Mouse (Mus musculus) lung, embryonic 16.5 days (tissue): ENCODE results near the gene Mia. TPM values are rescaled to one million over a fixed set of nuclear protein-coding genes. Genes with fewer than 3 reads are reported as not detected.
A peak's percentile ranks its signal among the peaks of the same experiment; 100 is the strongest.

ENCODE experiments used
- ATAC-seq: fragments of 200-750 bp; cut with Nextera tagmentation; 2 replicates; pipeline ENCODE4 v1.8.0; 2017; ENCODE audit warnings: low read depth, mild to moderate bottlenecking, moderate library complexity
- H3K27ac ChIP-seq: fragments of 300-500 bp; sonication (generic); 2 replicates; pipeline ENCODE4 v1.5.1; 2014; ENCODE audit warnings: mild to moderate bottlenecking, control low read depth, low read length
- H3K27me3 ChIP-seq: fragments of 300-500 bp; sonication (generic); 2 replicates; pipeline ENCODE4 v1.6.1; 2014; ENCODE audit warnings: low read depth, low read length, mixed read lengths; ENCODE audit not compliant: control insufficient read depth, insufficient read depth
- H3K36me3 ChIP-seq: fragments of 300-500 bp; sonication (generic); 2 replicates; pipeline ENCODE4 v1.6.1; 2014; ENCODE audit warnings: low read length; ENCODE audit not compliant: control insufficient read depth, insufficient read depth
- H3K4me1 ChIP-seq: fragments of 300-500 bp; sonication (generic); replicated peaks from 2 replicates; pipeline ENCODE4 v1.6.1; 2014; ENCODE audit warnings: low read length, mixed read lengths; ENCODE audit not compliant: control insufficient read depth, insufficient read depth
- H3K4me2 ChIP-seq: fragments of 300-500 bp; sonication (generic); 2 replicates; pipeline ENCODE4 v1.6.1; 2014; ENCODE audit warnings: low read depth, low read length, control low read depth
- H3K4me3 ChIP-seq: fragments of 300-500 bp; sonication (generic); 2 replicates; pipeline ENCODE4 v1.5.1; 2014; ENCODE audit warnings: mild to moderate bottlenecking, low read length, control low read depth
- H3K9ac ChIP-seq: fragments of 300-500 bp; sonication (generic); 2 replicates; pipeline ENCODE4 v1.6.1; 2014; ENCODE audit warnings: low read length, control low read depth
- H3K9me3 ChIP-seq: fragments of 300-500 bp; sonication (generic); 2 replicates; pipeline ENCODE4 v1.6.1; 2016; ENCODE audit warnings: low read length; ENCODE audit not compliant: control insufficient read depth
- WGBS: fragments of 180-500 bp; shearing (Covaris S2); extraction: QIAGEN DNeasy Blood & Tissue Kit; methylation state at CpG from one replicate; pipeline ENCODE4 v1.1.7; 2014; 5-methylcytosine and 5-hydroxymethylcytosine counted together
- polyA plus RNA-seq: library from polyadenylated mRNA; unstranded; fragments of >200 nt; fragmentation: Nextera tagmentation; extraction: Ambion mirVana; gene quantifications from 2 replicates; pipeline ENCODE4 v1.2.1, GENCODE M21; 2015

Mia gene
- polyA plus RNA-seq, 1 experiment from 2014 or later = 170 TPM

GRCm38 (mm10) chr7:27177942-27178323 lies 3.0 kb downstream of the Mia start:
- H3K27ac ChIP-seq = peak overlapping the region; percentile 98
- peak overlapping the region; percentile 64 for H3K9ac ChIP-seq
- no peak for ATAC-seq
- peak overlapping the region; percentile 70 for H3K4me2 ChIP-seq
- no peaks in the 10 kb centered on the region for H3K9me3 ChIP-seq
- H3K4me3 ChIP-seq = peak overlapping the region; percentile 75
- peaks cover 11% of the 10 kb centered on the region; the same call in 1 of the 2 replicates for H3K36me3 ChIP-seq
- H3K27me3 ChIP-seq = no peaks in the 10 kb centered on the region
- WGBS = 15% methylated on average over 4 of the region's 4 CpGs
- peaks cover 17% of the 10 kb centered on the region for H3K4me1 ChIP-seq

- no peak overlapping the region for H3K4me2 ChIP-seq
- no peak overlapping the region for H3K27ac ChIP-seq
- H3K4me3 ChIP-seq = no peak overlapping the region
- H3K9me3 ChIP-seq = no peaks in the 10 kb centered on the region
- H3K4me1 ChIP-seq = peaks cover 13% of the 10 kb centered on the region
- WGBS = 90% methylated on average over 7 of the region's 7 CpGs
- no peaks in the 10 kb centered on the region for H3K27me3 ChIP-seq
- H3K9ac ChIP-seq = no peak overlapping the region
- ATAC-seq = no peak
- peaks cover 26% of the 10 kb centered on the region for H3K36me3 ChIP-seq
Measured at GRCm38 (mm10) chr7:27174896-27175295, 6.1 kb downstream of the Mia start.

- Histone ChIP-seq H3K27ac (no peak overlapping the region), H3K4me3 (no peak overlapping the region), H3K36me3 (peaks cover 26% of the 10 kb centered on the region), H3K27me3 (no peaks in the 10 kb centered on the region), H3K9me3 (no peaks in the 10 kb centered on the region), H3K4me1 (peaks cover 9% of the 10 kb centered on the region; the same call in 1 of the 2 replicates), H3K4me2 (no peak overlapping the region), H3K9ac (no peak overlapping the region)
- 95% methylated on average over 15 of the region's 15 CpGs for WGBS
- ATAC-seq = no peak
Measured at GRCm38 (mm10) chr7:27174496-27174895, 6.5 kb downstream of the Mia start.

GRCm38 (mm10) chr7:27170981-27171380 lies 10.0 kb downstream of the Mia start:
- H3K9ac ChIP-seq = no peak overlapping the region

GRCm38 (mm10) chr7:27168371-27168770 lies 12.6 kb downstream of the Mia start:
- peaks cover 27% of the 10 kb centered on the region for H3K36me3 ChIP-seq
- no peak for ATAC-seq
- no peak overlapping the region for H3K27ac ChIP-seq
- no peaks in the 10 kb centered on the region for H3K27me3 ChIP-seq
- H3K9me3 ChIP-seq = no peaks in the 10 kb centered on the region
- H3K4me3 ChIP-seq = no peak overlapping the region
- no peak overlapping the region for H3K4me2 ChIP-seq
- 83% methylated on average over 5 of the region's 5 CpGs for WGBS
- H3K4me1 ChIP-seq = peaks cover 31% of the 10 kb centered on the region
- no peak overlapping the region for H3K9ac ChIP-seq

More at GRCm38 (mm10) chr7:27170981-27171380, 10.0 kb downstream of the Mia start:
- Histone ChIP-seq H3K9me3 (no peaks in the 10 kb centered on the region), H3K4me3 (no peak overlapping the region), H3K4me1 (peaks cover 9% of the 10 kb centered on the region), H3K27me3 (no peaks in the 10 kb centered on the region), H3K36me3 (peaks cover 26% of the 10 kb centered on the region), H3K27ac (no peak overlapping the region), H3K4me2 (no peak overlapping the region)
- no peak for ATAC-seq
- 87% methylated on average over 3 of the region's 3 CpGs for WGBS

GRCm38 (mm10) chr7:27167475-27168094 lies 13.4 kb downstream of the Mia start:
- WGBS = 67% methylated on average over 11 of the region's 11 CpGs
- Histone ChIP-seq H3K9me3 (no peaks in the 10 kb centered on the region), H3K4me1 (peaks cover 37% of the 10 kb centered on the region), H3K27ac (peak overlapping the region; percentile 99), H3K27me3 (no peaks in the 10 kb centered on the region), H3K4me2 (peak overlapping the region; percentile 89), H3K36me3 (peaks cover 23% of the 10 kb centered on the region), H3K4me3 (peak overlapping the region; percentile 62), H3K9ac (peak overlapping the region; percentile 92)
- no peak for ATAC-seq

- peak; percentile 88 for ATAC-seq
Measured at GRCm38 (mm10) chr7:27166614-27167474, 14.1 kb downstream of the Mia start, which contains the start of gene Egln2. Gene Egln2, minus strand, starts transcription at chr7:27166802.

GRCm38 (mm10) chr7:27166229-27166613 lies 14.7 kb downstream of the Mia start:
- 0% methylated on average over 8 of the region's 43 CpGs for WGBS
- Histone ChIP-seq H3K36me3 (peaks cover 18% of the 10 kb centered on the region), H3K9me3 (no peaks in the 10 kb centered on the region), H3K27ac (peak overlapping the region; percentile 99), H3K27me3 (no peaks in the 10 kb centered on the region), H3K9ac (peak overlapping the region; percentile 92), H3K4me2 (peak overlapping the region; percentile 89), H3K4me1 (peaks cover 41% of the 10 kb centered on the region), H3K4me3 (peak overlapping the region; percentile 62)
- peak; percentile 84 for ATAC-seq

More at GRCm38 (mm10) chr7:27166614-27167474, 14.1 kb downstream of the Mia start, which contains the start of gene Egln2:
- Histone ChIP-seq H3K9ac (peak within 1 kb of the TSS; percentile 92), H3K4me1 (peaks cover 41% of the 10 kb centered on the region), H3K4me3 (peak within 1 kb of the TSS; percentile 62), H3K4me2 (peak within 1 kb of the TSS; percentile 89), H3K36me3 (peaks cover 19% of the 10 kb centered on the region), H3K27me3 (no peaks in the 10 kb centered on the region), H3K27ac (peak within 1 kb of the TSS; percentile 99), H3K9me3 (no peaks in the 10 kb centered on the region)
- 2% methylated on average over 61 of the region's 61 CpGs for WGBS

- Histone ChIP-seq H3K4me2 (peak overlapping the region; percentile 89), H3K9me3 (no peaks in the 10 kb centered on the region), H3K4me3 (peak overlapping the region; percentile 62), H3K4me1 (peaks cover 46% of the 10 kb centered on the region), H3K27ac (peak overlapping the region; percentile 99), H3K9ac (peak overlapping the region; percentile 92), H3K36me3 (peaks cover 13% of the 10 kb centered on the region), H3K27me3 (no peaks in the 10 kb centered on the region)
- no peak for ATAC-seq
- 2% methylated on average over 8 of the region's 8 CpGs for WGBS
Measured at GRCm38 (mm10) chr7:27165696-27166095, 15.3 kb downstream of the Mia start.
